Mouse (Mus musculus): ENCODE data around the gene Dll4.
A peak's percentile ranks its signal among the peaks of the same experiment; 100 is the strongest.

Gene Dll4

GRCm38 (mm10) chr2:119334135-119334534 lies 8.6 kb downstream of the Dll4 start:
- DNase-seq (ENCODE audit: low read depth, low spot score) = no peak

- peak; percentile 83 for DNase-seq (ENCODE audit: low read depth, low spot score)
Measured at GRCm38 (mm10) chr2:119334964-119335525, 9.5 kb downstream of the Dll4 start.

DNA sequence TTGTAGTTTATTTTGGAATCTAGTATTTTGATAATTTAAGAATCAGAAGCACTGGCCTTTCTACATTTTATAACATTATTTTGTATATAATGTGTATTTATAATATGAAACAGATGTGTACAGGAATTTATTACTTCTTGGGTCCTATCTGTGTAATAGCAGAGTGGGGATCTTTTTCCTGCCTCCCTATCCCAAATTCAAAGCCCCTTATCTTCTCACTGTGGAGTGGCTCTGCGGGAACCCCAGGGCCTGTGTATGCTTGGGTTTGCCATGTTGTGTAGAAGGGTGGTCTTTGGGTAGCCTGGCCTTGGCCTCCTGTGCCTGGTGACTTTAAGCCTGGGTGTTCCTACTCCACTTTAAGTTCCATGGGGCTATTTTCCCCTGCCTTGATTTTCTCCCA lies 10.0 kb downstream of the Dll4 start:
- DNase-seq (ENCODE audit: low read depth, low spot score) = no peak

- peak; percentile 78 for DNase-seq (ENCODE audit: low read depth, low spot score)
Measured at GRCm38 (mm10) chr2:119336002-119336401, 10.4 kb downstream of the Dll4 start.

GRCm38 (mm10) chr2:119336470-119336869 lies 10.9 kb downstream of the Dll4 start:
- no peak for DNase-seq (ENCODE audit: low read depth, low spot score)

GRCm38 (mm10) chr2:119337425-119338265 lies 12.1 kb downstream of the Dll4 start:
- peak; percentile 93 for DNase-seq (ENCODE audit: low read depth, low spot score)

GRCm38 (mm10) chr2:119344537-119345138 lies 19.1 kb downstream of the Dll4 start:
- no peak for DNase-seq (ENCODE audit: low read depth, low spot score)

- DNase-seq (ENCODE audit: low read depth, low spot score) = peak; percentile 97
Measured at GRCm38 (mm10) chr2:119350555-119351486, 25.2 kb downstream of the Dll4 start, which contains the start of gene Chac1. Gene Chac1 (plus strand): TSS chr2:119351229.

DNA sequence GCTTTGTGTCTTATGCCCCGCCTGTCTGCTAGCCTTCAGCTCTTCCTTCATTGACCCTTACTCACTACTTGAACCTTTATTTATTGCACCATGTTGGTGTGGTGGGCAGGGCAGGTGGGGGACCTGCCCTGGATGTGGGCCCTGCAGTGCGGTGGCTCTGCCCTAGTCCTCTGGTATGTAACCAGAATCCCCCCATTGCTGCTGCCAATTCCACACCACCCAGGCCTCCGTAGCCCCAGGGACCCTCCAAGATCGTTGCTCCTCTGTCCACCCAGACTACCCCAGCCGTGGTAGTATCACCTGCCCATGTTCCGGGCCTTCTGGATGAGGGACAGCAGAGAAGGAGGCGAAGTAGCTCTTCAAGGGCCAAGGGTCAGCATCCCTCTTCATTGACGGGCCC lies 28.1 kb downstream of the Dll4 start:
- DNase-seq (ENCODE audit: low read depth, low spot score) = no peak

DNA sequence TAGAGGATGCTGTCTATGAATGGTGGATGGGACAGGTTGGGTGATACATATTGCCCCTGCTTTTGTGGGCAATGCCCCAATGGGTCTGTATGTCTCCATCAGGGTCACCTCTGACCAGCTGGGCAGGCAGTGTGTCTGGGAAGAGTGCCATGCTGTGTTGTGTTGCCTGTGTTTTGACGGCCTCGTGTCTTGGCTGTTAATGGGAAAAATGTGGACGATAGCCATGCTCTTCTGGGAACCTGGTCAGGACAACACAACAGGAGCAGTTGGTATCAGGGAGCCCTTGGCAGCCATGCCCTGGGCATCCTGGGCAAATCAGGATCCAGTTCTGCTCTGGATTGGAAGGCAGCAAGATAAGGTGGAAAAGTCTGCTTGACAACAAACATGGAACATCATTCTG lies 29.5 kb downstream of the Dll4 start:
- DNase-seq (ENCODE audit: low read depth, low spot score) = no peak

GRCm38 (mm10) chr2:119355651-119356050 lies 30.1 kb downstream of the Dll4 start:
- peak; percentile 65 for DNase-seq (ENCODE audit: low read depth, low spot score)

- DNase-seq (ENCODE audit: low read depth, low spot score) = no peak
Measured at GRCm38 (mm10) chr2:119356310-119356709, 30.7 kb downstream of the Dll4 start.

DNA sequence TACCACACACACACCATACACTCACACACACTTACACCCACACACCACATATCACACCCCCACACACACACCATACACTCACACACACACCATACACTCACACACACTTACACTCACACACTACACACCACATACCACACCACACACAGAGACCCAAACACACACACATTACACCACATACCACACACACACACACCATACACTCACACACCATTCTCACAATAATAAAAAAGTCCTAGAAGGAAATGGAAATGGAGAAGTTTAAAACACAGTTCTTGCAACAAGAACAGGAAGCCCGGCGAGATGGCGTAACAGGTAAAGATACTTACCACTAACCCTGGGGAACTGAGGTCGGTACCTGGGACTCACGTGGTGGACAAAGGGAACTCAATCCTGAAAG lies 31.2 kb downstream of the Dll4 start:
- DNase-seq (ENCODE audit: low read depth, low spot score) = no peak

- peak; percentile 30 for DNase-seq (ENCODE audit: low read depth, low spot score)
Measured at GRCm38 (mm10) chr2:119358249-119358648, 32.7 kb downstream of the Dll4 start.

- DNase-seq (ENCODE audit: low read depth, low spot score) = peak; percentile 70
Measured at GRCm38 (mm10) chr2:119359721-119360291, 34.2 kb downstream of the Dll4 start.

- no peak for DNase-seq (ENCODE audit: low read depth, low spot score)
Measured at GRCm38 (mm10) chr2:119364969-119365368, 39.4 kb downstream of the Dll4 start.

- DNase-seq (ENCODE audit: low read depth, low spot score) = no peak
Measured at GRCm38 (mm10) chr2:119367346-119367745, 41.8 kb downstream of the Dll4 start.

GRCm38 (mm10) chr2:119370116-119370515 lies 44.5 kb downstream of the Dll4 start:
- no peak for DNase-seq (ENCODE audit: low read depth, low spot score)

- no peak for DNase-seq (ENCODE audit: low read depth, low spot score)
Measured at GRCm38 (mm10) chr2:119377286-119377685, 51.7 kb downstream of the Dll4 start.

GRCm38 (mm10) chr2:119377826-119378225 lies 52.2 kb downstream of the Dll4 start:
- DNase-seq (ENCODE audit: low read depth, low spot score) = no peak

DNA sequence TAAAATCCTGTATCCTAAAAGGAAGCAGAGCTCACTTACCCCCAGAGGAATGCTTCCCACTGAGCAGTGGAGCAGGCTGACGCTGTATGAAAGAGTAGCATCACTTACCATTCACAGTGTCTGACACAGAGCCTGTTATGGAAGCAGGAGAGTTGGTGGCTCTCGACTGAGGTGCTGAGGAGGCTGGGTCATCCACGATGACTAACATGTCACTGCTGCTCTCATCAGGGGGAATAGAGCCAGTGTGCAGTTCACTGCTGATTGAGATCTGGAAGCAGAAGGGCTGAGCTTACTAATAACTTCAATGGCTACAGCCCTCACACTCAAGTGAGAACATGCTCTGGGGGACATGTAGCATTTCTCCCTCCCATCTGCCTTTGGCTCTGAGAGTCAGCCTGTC lies 53.9 kb downstream of the Dll4 start:
- DNase-seq (ENCODE audit: low read depth, low spot score) = no peak
